Mouse (Mus musculus): ENCODE data around the gene Pianp. TPM values are rescaled to one million over a fixed set of nuclear protein-coding genes. Genes with fewer than 3 reads are reported as not detected.

The Pianp gene
- 0.96 TPM for polyA plus RNA-seq (2017; shearing (Covaris generic))

GRCm38 (mm10) chr6:124996551-124997501 is at the start of gene Pianp:
TSS of gene Pianp (plus strand) at chr6:124996694.

DNA sequence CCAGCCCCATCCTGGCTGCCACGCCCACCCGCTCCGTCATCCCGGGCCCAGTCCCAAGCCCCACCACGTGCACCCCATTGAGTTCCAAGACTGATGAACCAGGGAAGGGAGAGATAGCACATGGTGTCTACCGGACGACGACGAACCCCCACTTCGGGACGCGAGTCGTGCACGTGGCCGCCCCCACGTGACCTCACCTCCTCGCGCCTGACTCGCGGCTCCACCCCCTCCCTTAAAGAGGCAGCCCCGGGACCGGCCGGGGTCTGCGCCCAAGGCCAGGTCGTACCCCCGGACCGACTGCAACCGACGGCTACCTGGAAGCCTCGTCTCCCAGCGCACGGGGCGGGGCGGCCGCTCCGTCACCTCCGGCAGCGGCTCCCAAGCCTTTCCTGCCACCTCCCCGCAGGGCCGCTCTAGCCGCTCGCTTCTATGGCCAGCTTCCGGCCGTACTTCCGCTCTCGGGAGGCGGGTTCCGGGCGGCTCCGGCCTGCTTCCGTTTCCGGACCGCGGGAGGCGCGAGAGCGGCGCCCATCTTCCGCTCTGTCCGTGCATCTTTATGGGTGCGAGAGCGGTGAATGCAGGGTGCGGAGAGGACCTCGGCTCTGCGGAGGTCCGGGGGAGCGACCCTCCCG is 31.3 kb upstream of the Pianp start, which contains the start of gene Cops7a:
Gene Cops7a, minus strand, starts transcription at position 451 of the 632 bp plus-strand sequence.

GRCm38 (mm10) chr6:125009129-125009180 is 12.5 kb downstream of the Pianp start, which contains the start of gene Zfp384:
TSS of gene Zfp384 (plus strand) at chr6:125009145.

GRCm38 (mm10) chr6:125039533-125040153 is 43.1 kb downstream of the Pianp start, which contains the start of gene Ing4:
TSS of gene Ing4 (plus strand) at chr6:125039760.

DNA sequence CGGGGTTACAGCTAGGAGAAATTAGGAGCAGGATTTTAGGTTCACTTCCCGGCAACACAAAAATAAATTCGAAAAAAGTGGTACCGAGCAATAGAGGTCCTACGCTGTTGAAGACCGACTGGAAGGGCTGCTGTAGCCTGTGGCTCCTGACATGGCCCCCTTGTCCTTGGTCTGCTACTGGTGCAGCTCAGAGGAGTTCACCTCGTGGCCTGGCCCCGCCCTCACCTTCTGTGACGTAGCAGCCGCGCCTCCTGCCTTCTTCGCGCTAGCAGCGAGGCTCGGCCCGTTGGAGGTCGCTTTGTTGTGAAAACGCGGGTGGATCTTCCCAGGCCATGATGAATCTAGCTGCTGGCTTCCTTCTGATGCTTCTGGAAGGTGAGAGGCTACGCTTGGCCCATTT is 53.2 kb downstream of the Pianp start, which contains the start of gene Acrbp:
Gene Acrbp, plus strand, starts transcription at position 12 of the 400 bp plus-strand sequence.

Other genes with a start within 250 kb of the Pianp start
- 0.44 TPM for gene Gm45234, start 240.7 kb upstream of the Pianp start, polyA plus RNA-seq (2017; shearing (Covaris generic))
- gene Atn1, start 240.2 kb upstream of the Pianp start, polyA plus RNA-seq (2017; shearing (Covaris generic)) = 21.5 TPM
- 4.5 TPM for gene Eno2, start 227.0 kb upstream of the Pianp start, polyA plus RNA-seq (2017; shearing (Covaris generic))
- gene Lrrc23, start 217.0 kb upstream of the Pianp start, polyA plus RNA-seq (2017; shearing (Covaris generic)) = 3.9 TPM
- gene Spsb2, start 188.0 kb upstream of the Pianp start, polyA plus RNA-seq (2017; shearing (Covaris generic)) = 3.3 TPM
- 109 TPM for gene Tpi1, start 182.4 kb upstream of the Pianp start, polyA plus RNA-seq (2017; shearing (Covaris generic))
- 69.3 TPM for gene Usp5, start 167.2 kb upstream of the Pianp start, polyA plus RNA-seq (2017; shearing (Covaris generic))
- 2.5 TPM for gene Cdca3, start 167.1 kb upstream of the Pianp start, polyA plus RNA-seq (2017; shearing (Covaris generic))
- not detected for gene Gnb3, start 156.4 kb upstream of the Pianp start, polyA plus RNA-seq (2017; shearing (Covaris generic))
- gene P3h3, start 138.9 kb upstream of the Pianp start, polyA plus RNA-seq (2017; shearing (Covaris generic)) = not detected
- gene Gpr162, start 132.7 kb upstream of the Pianp start, polyA plus RNA-seq (2017; shearing (Covaris generic)) = not detected
- gene Cd4, start 108.5 kb upstream of the Pianp start, polyA plus RNA-seq (2017; shearing (Covaris generic)) = 653 TPM
- 0.87 TPM for gene Lag3, start 85.0 kb upstream of the Pianp start, polyA plus RNA-seq (2017; shearing (Covaris generic))
- 4.7 TPM for gene Ptms, start 76.6 kb upstream of the Pianp start, polyA plus RNA-seq (2017; shearing (Covaris generic))
- 116 TPM for gene Mlf2, start 65.3 kb upstream of the Pianp start, polyA plus RNA-seq (2017; shearing (Covaris generic))
- gene Cops7a, start 31.2 kb upstream of the Pianp start, polyA plus RNA-seq (2017; shearing (Covaris generic)) = 39.3 TPM
- 60.2 TPM for gene Zfp384, start 12.5 kb downstream of the Pianp start, polyA plus RNA-seq (2017; shearing (Covaris generic))
- gene Ing4, start 43.1 kb downstream of the Pianp start, polyA plus RNA-seq (2017; shearing (Covaris generic)) = 54.7 TPM
- gene Acrbp, start 53.0 kb downstream of the Pianp start, polyA plus RNA-seq (2017; shearing (Covaris generic)) = 6.5 TPM
- 10.5 TPM for gene Lpar5, start 71.2 kb downstream of the Pianp start, polyA plus RNA-seq (2017; shearing (Covaris generic))
- gene Chd4, start 99.3 kb downstream of the Pianp start, polyA plus RNA-seq (2017; shearing (Covaris generic)) = 52.2 TPM
- gene Nop2, start 135.2 kb downstream of the Pianp start, polyA plus RNA-seq (2017; shearing (Covaris generic)) = 26.2 TPM
- 17.8 TPM for gene Iffo1, start 148.5 kb downstream of the Pianp start, polyA plus RNA-seq (2017; shearing (Covaris generic))
- gene Gapdh, start 169.8 kb downstream of the Pianp start, polyA plus RNA-seq (2017; shearing (Covaris generic)) = 398 TPM
- 19.4 TPM for gene Ncapd2, start 195.0 kb downstream of the Pianp start, polyA plus RNA-seq (2017; shearing (Covaris generic))
- 47.7 TPM for gene Mrpl51, start 195.1 kb downstream of the Pianp start, polyA plus RNA-seq (2017; shearing (Covaris generic))
- 39.1 TPM for gene Vamp1, start 218.9 kb downstream of the Pianp start, polyA plus RNA-seq (2017; shearing (Covaris generic))
- 85.2 TPM for gene Tapbpl, start 235.2 kb downstream of the Pianp start, polyA plus RNA-seq (2017; shearing (Covaris generic))
- gene Cd27, start 240.3 kb downstream of the Pianp start, polyA plus RNA-seq (2017; shearing (Covaris generic)) = 391 TPM

All from effector memory CD4-positive, alpha-beta T cell, adult 5 months (primary cell).